Mouse (Mus musculus) brain, embryonic 18.5 days (tissue): ENCODE data around the gene Pogk.

Experiments used
- DNase-seq: peaks from one replicate; pipeline ENCODE4 v3.0.0-alpha.2; 2012; ENCODE audit warnings: low read depth, low spot score

Pogk gene

GRCm38 (mm10) chr1:166379013-166379629 lies 30.5 kb downstream of the Pogk start, which contains the start of gene Tada1:
Tada1 (plus strand) TSS chr1:166379097.
- peak; percentile 84 for DNase-seq

- no peak for DNase-seq
Measured at GRCm38 (mm10) chr1:166378431-166379012, 31.1 kb downstream of the Pogk start.

GRCm38 (mm10) chr1:166377171-166377570 lies 32.5 kb downstream of the Pogk start:
- DNase-seq = no peak

GRCm38 (mm10) chr1:166363122-166363521 lies 46.5 kb downstream of the Pogk start:
- DNase-seq = no peak

GRCm38 (mm10) chr1:166362659-166363058 lies 47.0 kb downstream of the Pogk start:
- no peak for DNase-seq

GRCm38 (mm10) chr1:166361842-166362241 lies 47.8 kb downstream of the Pogk start:
- DNase-seq = no peak

GRCm38 (mm10) chr1:166360896-166361295 lies 48.8 kb downstream of the Pogk start:
- no peak for DNase-seq

- DNase-seq = no peak
Measured at GRCm38 (mm10) chr1:166360157-166360855, 49.4 kb downstream of the Pogk start.

GRCm38 (mm10) chr1:166349751-166350150 lies 59.9 kb downstream of the Pogk start:
- no peak for DNase-seq

GRCm38 (mm10) chr1:166349341-166349740 lies 60.3 kb downstream of the Pogk start:
- no peak for DNase-seq

GRCm38 (mm10) chr1:166346906-166347305 lies 62.8 kb downstream of the Pogk start:
- DNase-seq = no peak

GRCm38 (mm10) chr1:166345602-166346001 lies 64.1 kb downstream of the Pogk start:
- no peak for DNase-seq

GRCm38 (mm10) chr1:166344300-166345077 lies 65.2 kb downstream of the Pogk start:
- DNase-seq = no peak

GRCm38 (mm10) chr1:166343586-166343985 lies 66.1 kb downstream of the Pogk start:
- DNase-seq = no peak

GRCm38 (mm10) chr1:166342539-166342938 lies 67.1 kb downstream of the Pogk start:
- DNase-seq = no peak

GRCm38 (mm10) chr1:166342060-166342459 lies 67.6 kb downstream of the Pogk start:
- no peak for DNase-seq

GRCm38 (mm10) chr1:166339110-166339509 lies 70.6 kb downstream of the Pogk start:
- no peak for DNase-seq
